Mouse (Mus musculus): ENCODE measurements around the gene Nell1.

- TF ChIP-seq CTCF (IDR thresholded peaks at IDR 0.05; ENCODE audit: insufficient read depth, low read length) (no peak), POLR2A (IDR thresholded peaks at IDR 0.05; ENCODE audit: borderline replicate concordance, extremely low read depth, low read depth, low read length) (no peak)
Measured at GRCm38 (mm10) chr7:49999321-49999720, 24.7 kb downstream of the Nell1 start.

Data from lung, adult 2 months (tissue).